Mouse (Mus musculus): ENCODE data around the gene Ssh3. TPM values are rescaled to one million over a fixed set of nuclear protein-coding genes. Genes with fewer than 3 reads are reported as not detected.

Gene Ssh3
- polyA plus RNA-seq, 1 experiment: 0.17 TPM

GRCm38 (mm10) chr19:4218293-4218692, 50.7 kb downstream of the Ssh3 start:
- Histone ChIP-seq H3K4me2 (ENCODE audit: low read depth) (no peak overlapping the region), H3ac (ENCODE audit: control insufficient read depth, insufficient read length) (no peak overlapping the region), H3K4me3 (no peak overlapping the region), H3K36me3 (ENCODE audit: control insufficient read depth, insufficient read depth) (no peaks in the 10 kb centered on the region), H3K79me2 (ENCODE audit: control insufficient read depth, insufficient read depth) (peaks cover 37% of the 10 kb centered on the region), H3K27me3 (ENCODE audit: control insufficient read depth, insufficient read depth, insufficient read length) (no peaks in the 10 kb centered on the region)
- TF ChIP-seq TCF12 (IDR thresholded peaks at IDR 0.05; ENCODE audit: insufficient read depth, poor library complexity, severe bottlenecking) (no peak), USF1 (IDR thresholded peaks at IDR 0.05; ENCODE audit: low read depth) (no peak), MAX (IDR thresholded peaks at IDR 0.05; ENCODE audit: low read depth) (no peak), CEBPB (IDR thresholded peaks at IDR 0.05; ENCODE audit: insufficient read depth, poor library complexity, severe bottlenecking) (no peak), TCF3 (IDR thresholded peaks at IDR 0.05; ENCODE audit: insufficient read length, low read depth) (no peak), REST (IDR thresholded peaks at IDR 0.05; ENCODE audit: insufficient read depth, insufficient read length) (no peak), POLR2A (IDR thresholded peaks at IDR 0.05; ENCODE audit: insufficient read length, low read depth) (no peak), MYOG (IDR thresholded peaks at IDR 0.05; ENCODE audit: control insufficient read depth in 1 of 3, insufficient read depth in 1 of 3, insufficient read length in 2 of 3, low read depth in 2 of 3) (no peak), SRF (IDR thresholded peaks at IDR 0.05; ENCODE audit: control insufficient read depth, insufficient read length, low read depth) (no peak), E2F4 (IDR thresholded peaks at IDR 0.05; ENCODE audit: insufficient read depth) (no peak), POLR2AphosphoS2 (IDR thresholded peaks at IDR 0.05; ENCODE audit: insufficient read length, low read depth) (no peak)

DNA sequence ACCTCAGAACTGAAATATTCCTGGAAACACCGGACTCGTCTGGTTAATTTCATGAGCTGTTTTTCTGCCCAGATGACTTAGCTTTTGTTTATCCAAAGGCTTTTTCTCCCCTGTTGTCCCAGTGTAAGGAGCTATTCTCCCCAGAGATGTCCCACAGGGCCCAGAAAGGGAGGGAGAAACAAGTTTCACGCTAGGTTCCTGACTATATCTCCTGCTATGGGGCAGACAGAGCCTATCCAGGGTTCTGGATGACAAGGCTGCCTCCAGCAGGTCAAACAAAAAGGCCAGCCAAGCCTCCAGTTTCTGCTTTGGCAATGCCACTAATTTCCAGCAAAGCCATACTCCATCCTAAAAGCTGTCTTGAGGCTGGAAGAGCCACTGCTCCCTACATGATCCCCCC, 51.1 kb downstream of the Ssh3 start:
- H3K79me2 ChIP-seq (ENCODE audit: control insufficient read depth, insufficient read depth): peaks cover 37% of the 10 kb centered on the region
- H3K4me3 ChIP-seq: no peak overlapping the region
- TF ChIP-seq MYOG (IDR thresholded peaks at IDR 0.05; ENCODE audit: control insufficient read depth in 1 of 3, insufficient read depth in 1 of 3, insufficient read length in 2 of 3, low read depth in 2 of 3): no peak
- no peak for TF ChIP-seq CEBPB (IDR thresholded peaks at IDR 0.05; ENCODE audit: insufficient read depth, poor library complexity, severe bottlenecking)
- no peak for TF ChIP-seq POLR2AphosphoS2 (IDR thresholded peaks at IDR 0.05; ENCODE audit: insufficient read length, low read depth)
- TF ChIP-seq SRF (IDR thresholded peaks at IDR 0.05; ENCODE audit: control insufficient read depth, insufficient read length, low read depth): no peak
- TF ChIP-seq MAX (IDR thresholded peaks at IDR 0.05; ENCODE audit: low read depth): no peak
- no peak for TF ChIP-seq REST (IDR thresholded peaks at IDR 0.05; ENCODE audit: insufficient read depth, insufficient read length)
- no peak for TF ChIP-seq MYOD1 (IDR thresholded peaks at IDR 0.05; ENCODE audit: control insufficient read depth in 1 of 3, insufficient read length in 2 of 3, low read depth in 2 of 3)
- no peak for TF ChIP-seq TCF12 (IDR thresholded peaks at IDR 0.05; ENCODE audit: insufficient read depth, poor library complexity, severe bottlenecking)
- no peak for TF ChIP-seq USF1 (IDR thresholded peaks at IDR 0.05; ENCODE audit: low read depth)
- TF ChIP-seq TCF3 (IDR thresholded peaks at IDR 0.05; ENCODE audit: insufficient read length, low read depth): no peak
- TF ChIP-seq POLR2A (IDR thresholded peaks at IDR 0.05; ENCODE audit: insufficient read length, low read depth): no peak
- TF ChIP-seq E2F4 (IDR thresholded peaks at IDR 0.05; ENCODE audit: insufficient read depth): no peak
- H3K36me3 ChIP-seq (ENCODE audit: control insufficient read depth, insufficient read depth): no peaks in the 10 kb centered on the region
- H3K4me2 ChIP-seq (ENCODE audit: low read depth): peak overlapping the region; percentile 10
- H3ac ChIP-seq (ENCODE audit: control insufficient read depth, insufficient read length): no peak overlapping the region
- no peaks in the 10 kb centered on the region for H3K27me3 ChIP-seq (ENCODE audit: control insufficient read depth, insufficient read depth, insufficient read length)

DNA sequence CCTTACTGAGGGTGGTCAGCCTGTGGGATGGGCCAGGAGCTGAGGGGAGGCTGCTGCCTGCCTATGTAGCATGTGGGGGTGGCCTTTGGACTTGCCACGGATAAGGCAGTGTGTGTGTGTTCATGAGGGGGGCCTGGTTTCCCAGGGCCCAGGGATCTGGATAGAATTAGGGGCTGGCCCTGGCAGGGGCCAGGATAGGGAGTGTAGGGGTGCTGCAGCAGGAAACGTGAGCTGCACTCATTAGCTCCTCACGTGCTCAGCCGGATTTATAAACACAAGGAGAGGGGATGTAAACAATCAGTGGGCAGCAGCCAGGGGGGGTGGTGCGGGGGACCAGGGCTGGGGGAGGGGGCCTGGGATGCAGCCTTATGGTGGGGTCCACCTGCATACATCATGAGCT, 51.8 kb downstream of the Ssh3 start:
- Histone ChIP-seq H3ac (ENCODE audit: control insufficient read depth, insufficient read length) (no peak overlapping the region), H3K4me3 (no peak overlapping the region), H3K27me3 (ENCODE audit: control insufficient read depth, insufficient read depth, insufficient read length) (no peaks in the 10 kb centered on the region), H3K36me3 (ENCODE audit: control insufficient read depth, insufficient read depth) (no peaks in the 10 kb centered on the region), H3K4me2 (ENCODE audit: low read depth) (peak overlapping the region; percentile 96), H3K79me2 (ENCODE audit: control insufficient read depth, insufficient read depth) (peaks cover 37% of the 10 kb centered on the region)
- TF ChIP-seq MYOG (IDR thresholded peaks at IDR 0.05; ENCODE audit: control insufficient read depth in 1 of 3, insufficient read depth in 1 of 3, insufficient read length in 2 of 3, low read depth in 2 of 3) (no peak), REST (IDR thresholded peaks at IDR 0.05; ENCODE audit: insufficient read depth, insufficient read length) (no peak), E2F4 (IDR thresholded peaks at IDR 0.05; ENCODE audit: insufficient read depth) (no peak), CEBPB (IDR thresholded peaks at IDR 0.05; ENCODE audit: insufficient read depth, poor library complexity, severe bottlenecking) (no peak), POLR2AphosphoS2 (IDR thresholded peaks at IDR 0.05; ENCODE audit: insufficient read length, low read depth) (no peak), SRF (IDR thresholded peaks at IDR 0.05; ENCODE audit: control insufficient read depth, insufficient read length, low read depth) (no peak), MYOD1 (IDR thresholded peaks at IDR 0.05; ENCODE audit: control insufficient read depth in 1 of 3, insufficient read length in 2 of 3, low read depth in 2 of 3) (no peak), TCF3 (IDR thresholded peaks at IDR 0.05; ENCODE audit: insufficient read length, low read depth) (no peak), POLR2A (IDR thresholded peaks at IDR 0.05; ENCODE audit: insufficient read length, low read depth) (no peak), TCF12 (IDR thresholded peaks at IDR 0.05; ENCODE audit: insufficient read depth, poor library complexity, severe bottlenecking) (no peak), MAX (IDR thresholded peaks at IDR 0.05; ENCODE audit: low read depth) (no peak), USF1 (IDR thresholded peaks at IDR 0.05; ENCODE audit: low read depth) (no peak)

DNA sequence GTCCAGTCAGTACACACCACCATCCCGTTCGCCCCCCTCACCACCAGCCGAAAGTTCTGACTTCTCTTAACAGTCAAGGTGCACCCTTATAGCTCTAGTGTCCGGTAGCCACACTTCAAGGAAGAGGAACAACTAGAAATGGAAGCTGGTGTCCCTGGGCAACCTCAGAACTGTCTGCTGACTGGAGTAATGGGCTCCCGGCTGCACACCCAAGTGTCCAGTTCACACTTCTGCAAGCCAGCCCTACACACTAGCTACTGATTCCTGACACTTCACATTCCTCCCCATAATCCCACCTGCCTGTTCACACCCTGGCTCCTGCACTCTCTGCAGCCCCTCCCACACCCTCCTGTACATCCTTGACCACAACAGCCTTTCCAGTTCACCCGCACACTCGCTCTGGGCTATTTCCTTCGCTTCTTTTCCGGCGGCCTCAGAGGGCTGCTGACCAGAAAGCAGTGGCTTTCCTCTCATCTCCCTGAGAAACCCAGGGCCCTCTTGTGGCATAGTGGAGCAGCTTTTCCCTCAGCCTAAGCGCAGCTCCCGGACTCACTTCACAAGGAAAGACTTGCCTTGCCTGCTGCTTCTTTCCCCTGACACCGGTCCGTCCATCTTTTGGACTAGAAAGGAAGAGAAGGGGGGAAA, 52.8 kb downstream of the Ssh3 start:
- Histone ChIP-seq H3K27me3 (ENCODE audit: control insufficient read depth, insufficient read depth, insufficient read length) (no peaks in the 10 kb centered on the region), H3K4me2 (ENCODE audit: low read depth) (peak overlapping the region; percentile 96)

More for the DNA sequence above, 52.8 kb downstream of the Ssh3 start:
- Histone ChIP-seq H3K36me3 (ENCODE audit: control insufficient read depth, insufficient read depth) (no peaks in the 10 kb centered on the region), H3K79me2 (ENCODE audit: control insufficient read depth, insufficient read depth) (peaks cover 37% of the 10 kb centered on the region), H3ac (ENCODE audit: control insufficient read depth, insufficient read length) (peak overlapping the region; percentile 83), H3K4me3 (peak overlapping the region; percentile 39)
- TF ChIP-seq TCF3 (IDR thresholded peaks at IDR 0.05; ENCODE audit: insufficient read length, low read depth) (no peak), SRF (IDR thresholded peaks at IDR 0.05; ENCODE audit: control insufficient read depth, insufficient read length, low read depth) (no peak), POLR2AphosphoS2 (IDR thresholded peaks at IDR 0.05; ENCODE audit: insufficient read length, low read depth) (no peak), REST (IDR thresholded peaks at IDR 0.05; ENCODE audit: insufficient read depth, insufficient read length) (no peak), USF1 (IDR thresholded peaks at IDR 0.05; ENCODE audit: low read depth) (no peak), E2F4 (IDR thresholded peaks at IDR 0.05; ENCODE audit: insufficient read depth) (no peak), TCF12 (IDR thresholded peaks at IDR 0.05; ENCODE audit: insufficient read depth, poor library complexity, severe bottlenecking) (no peak), MYOG (IDR thresholded peaks at IDR 0.05; ENCODE audit: control insufficient read depth in 1 of 3, insufficient read depth in 1 of 3, insufficient read length in 2 of 3, low read depth in 2 of 3) (no peak), CEBPB (IDR thresholded peaks at IDR 0.05; ENCODE audit: insufficient read depth, poor library complexity, severe bottlenecking) (no peak), MAX (IDR thresholded peaks at IDR 0.05; ENCODE audit: low read depth) (no peak), MYOD1 (IDR thresholded peaks at IDR 0.05; ENCODE audit: control insufficient read depth in 1 of 3, insufficient read length in 2 of 3, low read depth in 2 of 3) (no peak), POLR2A (IDR thresholded peaks at IDR 0.05; ENCODE audit: insufficient read length, low read depth) (no peak)

Measured in myocyte (in vitro differentiated cells).